Mouse (Mus musculus) frontal cortex, postnatal 25 days (tissue): Measurements from ENCODE around the gene Nudt2.
A peak's percentile ranks its signal among the peaks of the same experiment; 100 is the strongest.
"Not testable (repeated sequence)": the region's sequence is repeated elsewhere in the genome, so short reads cannot be mapped to it uniquely, and the experiment has no call there.

Experiments used
- DNase-seq, 2 experiments: peaks; one replicate each; pipeline ENCODE4 v3.0.0; 2022; ENCODE audit warnings: low spot score in 2 of 2

The Nudt2 gene

DNA sequence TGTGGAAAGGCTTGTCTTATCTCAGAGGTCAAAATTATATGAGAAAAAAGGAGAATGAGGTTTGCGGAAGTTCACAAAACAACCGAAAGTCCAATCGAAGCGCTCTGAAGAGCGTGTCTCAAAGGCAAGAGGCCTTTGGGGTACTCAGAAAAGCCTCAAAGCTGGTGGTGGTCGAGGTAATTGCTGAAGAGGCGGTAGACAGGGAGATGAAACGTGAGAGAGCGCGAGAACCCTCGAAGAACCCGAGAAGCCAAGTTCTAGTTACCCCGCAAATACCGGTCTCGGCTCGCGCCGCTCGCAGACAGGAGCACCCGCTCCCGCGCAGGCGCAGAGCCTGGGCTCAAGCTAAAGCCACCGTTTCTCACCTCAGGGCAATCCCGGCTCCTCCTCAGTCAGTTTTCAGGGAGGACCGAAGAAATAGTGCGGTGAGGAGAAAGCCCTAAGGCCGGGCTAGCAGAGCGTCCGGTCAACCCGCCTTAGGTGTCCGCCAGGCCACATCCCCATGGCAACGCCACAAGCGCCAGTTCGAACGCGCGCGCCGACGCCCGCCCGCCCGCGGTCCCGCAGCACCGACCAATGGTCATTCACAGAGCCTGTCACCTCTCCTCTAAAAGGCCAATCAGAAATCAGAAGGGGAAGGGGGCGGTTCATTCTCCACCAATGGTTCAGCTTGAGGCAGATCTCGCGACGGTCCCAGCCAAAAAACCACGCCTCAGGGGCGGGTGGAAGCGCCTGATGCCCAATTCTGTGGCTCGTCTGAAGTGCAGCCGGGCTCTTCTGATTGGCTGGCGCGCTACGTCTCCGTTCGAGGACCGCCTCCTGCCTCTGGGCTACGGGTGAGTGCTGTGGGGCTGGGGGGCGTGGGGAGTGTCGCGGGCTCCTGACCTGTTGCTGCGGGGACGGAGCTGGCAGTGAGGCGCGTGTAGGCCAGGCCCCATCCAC lies at the start of gene Nudt2, which contains the start of gene Kif24:
Gene Nudt2, plus strand, starts transcription at position 807 of the 942 bp plus-strand sequence.
Gene Kif24, minus strand, starts transcription at position 543 of the 942 bp plus-strand sequence.
- peak; percentile 90 to 97 for DNase-seq

DNA sequence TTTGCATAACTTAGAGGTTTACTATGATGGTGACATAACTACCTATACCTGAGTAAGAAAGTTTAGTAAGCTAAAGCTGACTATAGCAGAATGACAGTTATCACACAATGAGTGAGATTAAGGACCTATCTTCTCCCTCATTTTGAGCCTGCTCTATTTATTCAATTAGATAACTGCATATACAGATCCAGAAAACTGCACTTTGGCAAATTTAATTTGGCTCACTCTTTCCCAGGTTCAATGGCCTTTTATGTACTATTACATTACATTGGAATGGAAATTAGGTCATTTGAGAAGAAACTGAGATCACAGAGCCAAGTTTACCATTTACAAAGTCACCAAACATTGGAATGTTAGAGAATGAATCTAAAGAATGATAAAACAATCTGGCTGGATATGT lies 48.0 kb upstream of the Nudt2 start:
- DNase-seq: no peak

DNA sequence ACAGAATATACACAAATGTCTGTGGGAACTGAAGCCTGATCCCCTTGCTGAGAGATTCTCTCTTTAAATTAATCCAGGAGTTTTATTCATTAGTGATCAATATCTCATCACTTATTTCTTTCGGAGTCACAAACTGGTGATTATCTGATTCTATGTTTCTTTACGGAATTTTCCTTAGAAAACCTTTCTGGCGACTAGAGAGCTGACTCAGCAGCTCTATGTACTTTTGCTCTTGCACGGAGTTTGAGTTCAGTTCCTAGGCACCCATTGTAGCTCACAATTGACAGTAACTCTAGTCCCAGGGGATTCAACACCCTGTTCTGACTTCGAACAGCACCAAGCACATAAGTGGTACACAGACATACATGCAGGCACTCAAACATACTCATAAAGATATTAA lies 26.0 kb upstream of the Nudt2 start:
- no peak for DNase-seq

DNA sequence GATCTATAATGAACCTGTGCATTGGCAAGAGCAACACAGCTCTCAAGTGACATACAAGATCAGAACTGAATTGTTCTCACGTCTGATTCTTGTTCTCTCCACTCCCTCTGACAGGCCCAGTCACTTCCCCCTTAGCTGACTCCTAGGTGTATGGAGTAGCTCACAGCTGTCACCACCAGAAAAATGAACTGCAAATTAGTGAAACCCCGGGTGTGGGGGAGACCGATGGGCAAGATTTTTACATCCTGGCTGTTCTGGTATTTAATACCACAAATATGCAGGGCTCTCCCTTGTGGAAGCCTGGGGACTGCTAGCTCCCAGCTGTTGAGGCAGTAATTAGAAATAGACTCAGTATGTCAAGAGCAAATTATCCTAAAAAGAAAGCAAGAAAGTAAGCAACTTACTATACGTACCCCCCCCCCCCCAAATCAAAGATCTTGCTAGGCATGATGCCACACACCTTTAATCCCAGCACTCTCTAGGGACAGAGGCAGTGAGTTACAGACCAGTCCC lies 22.1 kb upstream of the Nudt2 start:
- no peak for DNase-seq

DNA sequence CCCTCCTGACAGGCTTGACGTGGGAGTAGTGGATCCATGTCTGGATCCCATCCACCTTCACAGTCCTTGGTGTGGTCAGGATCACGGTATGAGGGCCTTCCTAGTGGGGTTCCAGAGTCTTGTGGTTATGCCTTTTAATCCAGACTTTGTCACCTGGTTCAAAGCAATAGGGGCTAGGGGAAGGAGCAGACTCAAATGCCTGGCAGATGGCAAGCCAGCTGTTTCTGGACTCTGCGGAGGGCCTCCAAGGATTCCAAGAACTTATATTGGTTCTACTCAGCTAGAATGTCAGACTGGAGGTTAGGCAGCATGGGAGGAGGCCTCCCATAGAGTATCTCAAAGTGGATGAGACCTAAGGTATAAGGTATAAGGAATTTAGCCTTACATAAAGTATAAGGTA lies 17.4 kb upstream of the Nudt2 start:
- DNase-seq: no peak

DNA sequence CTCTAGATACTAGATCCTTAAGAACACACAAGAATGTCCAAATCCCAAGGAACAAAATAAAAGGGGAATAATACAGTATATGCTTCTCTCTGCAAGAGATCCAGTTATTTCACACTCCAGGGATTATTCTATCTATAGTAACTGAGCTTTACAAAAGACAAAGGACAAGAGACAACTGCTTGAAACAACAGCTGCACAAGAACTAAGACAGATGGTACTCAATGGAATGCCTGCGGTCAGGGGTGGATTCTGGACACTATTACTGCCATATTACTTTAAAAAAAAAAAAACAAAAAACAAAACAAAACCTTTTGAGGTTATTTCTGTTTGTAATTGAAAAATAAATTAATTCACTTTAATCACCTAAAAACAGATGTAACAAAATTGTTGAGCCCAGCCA lies 4.3 kb upstream of the Nudt2 start:
- no peak for DNase-seq

DNA sequence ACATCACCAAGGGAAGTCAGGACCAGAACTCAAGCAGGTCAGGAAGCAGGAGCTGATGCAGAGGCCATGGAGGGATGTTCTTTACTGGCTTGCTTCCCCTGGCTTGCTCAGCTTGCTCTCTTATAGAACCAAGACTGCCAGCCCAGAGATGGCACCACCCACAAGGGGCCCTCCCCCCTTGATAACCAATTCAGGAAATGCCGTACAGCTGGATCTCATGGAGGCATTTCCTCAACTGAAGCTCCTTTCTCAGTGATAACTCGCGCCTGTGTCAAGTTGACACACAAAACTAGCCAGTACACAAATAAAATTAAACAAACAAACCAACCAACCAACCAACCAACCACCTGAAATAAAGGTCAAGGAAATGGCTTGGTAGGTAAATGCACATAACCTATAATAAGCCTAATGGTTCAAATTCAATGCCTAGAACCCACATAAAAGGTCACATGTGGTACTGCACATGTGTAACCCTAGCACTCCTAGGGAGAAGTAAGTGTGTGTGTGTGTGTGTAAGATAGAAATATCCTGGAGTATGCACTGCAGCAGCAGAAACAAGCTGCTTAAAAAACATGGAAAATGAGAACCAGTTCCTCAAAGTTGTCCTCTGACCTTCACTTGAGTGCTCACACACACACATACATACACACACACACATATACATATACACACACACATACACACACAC lies 1.8 kb upstream of the Nudt2 start:
- not testable (repeated sequence) for DNase-seq

DNA sequence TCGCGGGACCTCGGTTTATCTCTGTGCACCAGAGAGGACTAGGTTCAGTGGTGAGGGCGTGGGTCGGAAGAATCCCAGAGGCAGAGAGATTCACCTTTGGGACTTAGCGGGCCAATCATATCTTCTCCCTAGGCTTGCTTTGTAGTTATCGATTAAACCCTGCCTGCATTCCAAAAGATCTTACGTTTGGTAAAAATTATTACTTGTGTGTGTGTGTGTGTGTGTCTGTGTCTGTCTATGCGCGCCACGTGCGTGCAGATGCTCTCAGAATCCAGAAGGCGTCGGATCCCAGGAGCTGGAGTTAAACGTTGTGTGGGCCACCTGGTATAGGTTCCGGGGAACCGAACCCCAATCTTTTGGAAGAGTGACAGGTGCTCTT lies 325 bp downstream of the Nudt2 start:
- no peak for DNase-seq

DNA sequence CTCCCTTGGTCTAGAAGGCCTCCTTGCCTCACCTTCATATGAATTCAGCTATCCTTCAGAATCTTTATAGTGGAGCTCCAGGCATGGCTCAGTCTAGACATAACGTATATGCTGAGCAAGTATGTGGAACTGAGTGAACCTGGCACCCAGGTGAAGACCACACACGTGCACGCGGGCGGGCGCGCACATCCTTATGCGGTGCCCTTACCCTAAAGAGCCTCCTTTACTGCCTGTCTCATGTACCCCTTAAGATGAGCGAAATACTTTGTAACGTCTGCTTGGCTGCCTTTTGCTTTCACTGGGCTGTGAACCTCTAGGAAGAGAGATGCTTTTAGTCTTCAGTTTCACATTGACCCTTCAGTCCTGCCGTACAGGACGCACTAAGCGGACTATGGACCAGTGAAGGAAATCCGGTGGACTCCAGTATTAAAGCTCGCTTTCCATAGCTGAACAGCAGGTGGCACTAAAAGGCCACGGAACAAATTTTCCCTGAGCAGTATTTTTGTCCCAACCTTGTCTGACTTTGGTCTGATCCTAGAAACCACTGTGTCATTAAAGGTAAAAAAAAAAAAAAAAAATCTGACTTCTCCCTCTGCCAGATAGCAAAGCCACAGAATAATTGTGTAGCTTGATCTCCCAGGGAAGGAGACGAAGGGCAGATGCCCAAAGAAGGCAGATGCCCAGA lies 3.6 kb downstream of the Nudt2 start:
- peak; percentile 47 to 62 for DNase-seq

DNA sequence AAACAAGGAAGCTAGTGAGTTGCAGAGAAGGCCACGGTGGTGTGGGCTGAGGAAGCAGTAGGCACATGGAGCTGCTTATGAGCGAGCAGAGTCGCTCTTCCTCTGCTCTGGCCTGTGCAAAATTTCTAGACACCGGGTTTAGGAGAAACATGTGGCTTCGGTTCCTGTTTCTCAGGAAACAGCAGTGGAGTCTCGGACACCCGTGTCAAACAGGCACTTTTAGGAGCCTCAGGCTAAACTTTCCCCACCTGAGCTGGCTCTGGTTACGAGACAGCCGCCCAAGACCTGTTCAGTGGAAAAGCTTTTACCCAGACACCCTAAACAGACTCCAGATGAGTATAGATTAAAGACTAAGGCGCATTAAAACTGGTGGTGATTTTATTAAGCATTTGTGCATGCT lies 4.2 kb downstream of the Nudt2 start:
- no peak for DNase-seq

DNA sequence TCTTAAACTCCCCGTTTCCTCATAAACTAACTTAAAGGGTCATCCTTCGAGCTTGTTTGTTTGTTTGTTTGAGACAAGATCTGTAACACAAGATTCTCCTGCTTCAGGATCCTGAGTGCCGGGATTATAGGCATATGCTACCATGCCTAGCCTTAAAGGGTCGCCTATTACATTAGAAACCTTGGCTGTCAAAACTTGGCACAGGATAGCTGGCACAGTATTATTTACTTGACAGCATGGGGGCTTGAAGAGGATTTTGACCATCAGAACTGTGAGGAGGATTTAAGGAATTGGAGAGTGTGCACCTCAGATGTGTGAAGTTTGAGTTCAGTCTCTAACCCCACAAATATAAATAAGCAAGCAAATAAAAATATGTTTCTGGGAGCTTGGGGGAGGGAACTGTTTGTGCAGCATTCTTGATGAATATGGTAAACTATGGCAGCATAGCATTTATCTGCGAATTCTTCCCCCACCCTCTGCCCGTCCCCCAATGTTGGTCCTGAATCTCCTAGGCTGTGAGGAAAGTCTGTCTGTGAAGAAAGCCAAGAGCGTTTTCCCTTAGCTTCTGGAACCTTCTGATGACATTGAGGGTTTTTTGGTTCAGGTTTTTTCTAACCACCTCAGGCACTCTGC lies 5.2 kb downstream of the Nudt2 start:
- DNase-seq: no peak

DNA sequence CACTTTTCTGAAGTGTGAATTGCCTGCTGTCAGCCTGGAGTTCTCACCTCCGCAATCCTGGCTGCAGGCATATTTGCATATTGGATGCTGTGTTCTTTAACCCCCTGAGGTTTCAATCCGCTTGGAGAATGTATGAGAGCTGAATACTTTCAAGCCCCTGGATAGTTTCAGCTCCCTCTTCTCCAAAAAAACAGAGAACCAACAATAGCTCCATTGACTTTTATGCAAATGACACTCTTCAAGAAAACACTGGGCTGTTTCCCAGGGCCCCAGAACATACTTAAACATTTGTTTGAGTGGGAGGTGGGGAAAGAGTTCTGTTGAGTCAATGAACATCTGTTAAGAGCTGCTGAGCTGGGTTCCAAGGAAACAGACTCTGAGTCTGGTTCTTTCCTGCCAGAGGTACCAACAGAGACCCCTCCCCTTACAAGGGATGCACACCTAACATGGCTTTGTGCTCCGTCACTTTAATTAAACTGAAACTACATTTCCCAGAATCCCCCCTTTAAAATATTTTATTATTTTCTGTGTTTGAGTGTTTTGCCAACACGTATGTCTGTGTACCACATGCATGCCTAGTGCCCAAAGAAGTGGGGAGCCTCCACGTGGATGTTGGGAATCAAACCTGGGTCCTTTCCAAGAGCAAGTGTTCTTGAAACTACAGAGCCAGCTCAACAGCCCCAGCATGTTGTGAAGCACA lies 5.9 kb downstream of the Nudt2 start:
- DNase-seq: peak in 1 of 2 experiments; percentile 46

DNA sequence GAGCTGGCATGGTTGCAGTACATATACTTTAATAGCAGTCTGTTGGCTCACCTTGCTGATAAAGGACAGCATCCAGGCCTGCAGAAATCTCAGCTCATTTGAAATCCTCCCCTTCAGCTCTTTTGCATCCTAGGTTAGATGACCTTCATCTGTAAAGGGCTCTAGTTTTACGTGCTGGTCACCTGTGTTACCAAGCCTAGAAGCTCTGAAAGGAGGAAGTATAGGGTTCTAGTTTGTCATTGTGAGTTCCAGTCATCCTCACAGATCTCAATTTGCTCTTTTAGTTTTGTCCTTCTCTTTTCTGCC lies 6.4 kb downstream of the Nudt2 start:
- no peak for DNase-seq

DNA sequence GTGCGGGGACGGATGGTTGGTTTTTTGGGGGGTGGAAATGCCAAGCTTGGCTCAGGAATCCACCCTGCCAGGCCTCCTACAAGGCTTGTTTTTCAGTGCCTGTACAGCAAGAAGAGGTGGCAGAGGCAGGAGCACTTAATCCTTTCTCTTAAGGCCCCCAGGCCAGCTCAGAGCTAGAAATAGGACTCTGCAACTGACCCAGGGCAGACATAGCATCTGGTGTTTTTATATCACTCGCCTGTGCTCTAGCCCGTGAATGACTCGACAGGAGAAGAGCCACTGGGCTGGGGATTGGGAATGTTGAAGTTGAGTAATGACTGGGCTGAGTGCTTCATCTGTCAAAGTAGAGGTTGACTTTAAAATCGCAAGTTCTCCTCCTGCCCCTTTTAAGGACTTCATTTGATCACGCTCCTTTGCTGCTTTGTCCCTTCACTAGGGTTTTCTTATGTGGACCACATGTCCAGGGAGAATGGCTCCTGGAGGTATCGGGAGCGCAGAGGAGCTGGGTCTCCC lies 12.8 kb downstream of the Nudt2 start:
- no peak for DNase-seq

DNA sequence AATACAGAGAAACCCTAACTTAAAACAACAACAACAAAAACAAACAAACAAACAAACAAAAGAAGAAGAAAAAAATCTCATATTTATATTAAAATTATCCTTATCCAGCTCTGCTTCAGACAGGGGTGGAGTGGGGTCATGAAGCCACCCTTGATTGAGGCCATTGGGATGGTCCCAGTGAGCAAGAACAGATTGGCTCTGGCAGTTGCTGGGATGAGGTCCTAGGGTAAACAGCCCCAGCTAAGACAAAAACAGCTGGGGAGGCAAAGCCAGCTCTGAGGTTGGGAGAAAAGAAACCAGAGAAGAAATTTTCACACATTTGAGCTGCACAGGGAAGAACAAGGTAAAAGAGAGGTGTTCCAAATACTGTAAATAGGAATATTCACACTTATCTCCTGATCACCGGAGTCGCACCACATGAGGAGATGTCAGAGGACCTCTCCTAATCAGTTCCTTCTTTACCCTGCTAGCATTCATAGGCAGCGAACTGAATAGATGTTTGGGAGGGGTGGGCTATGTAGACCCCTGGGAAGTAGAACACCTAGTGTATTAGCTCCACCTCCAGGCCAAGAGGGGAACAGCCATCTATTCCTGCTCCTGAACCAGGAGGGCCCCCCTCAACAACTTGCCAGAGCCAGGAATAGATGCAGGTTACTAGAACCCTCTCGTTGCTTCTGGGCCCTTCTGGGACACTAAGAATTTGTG lies 14.0 kb downstream of the Nudt2 start:
- no peak for DNase-seq

DNA sequence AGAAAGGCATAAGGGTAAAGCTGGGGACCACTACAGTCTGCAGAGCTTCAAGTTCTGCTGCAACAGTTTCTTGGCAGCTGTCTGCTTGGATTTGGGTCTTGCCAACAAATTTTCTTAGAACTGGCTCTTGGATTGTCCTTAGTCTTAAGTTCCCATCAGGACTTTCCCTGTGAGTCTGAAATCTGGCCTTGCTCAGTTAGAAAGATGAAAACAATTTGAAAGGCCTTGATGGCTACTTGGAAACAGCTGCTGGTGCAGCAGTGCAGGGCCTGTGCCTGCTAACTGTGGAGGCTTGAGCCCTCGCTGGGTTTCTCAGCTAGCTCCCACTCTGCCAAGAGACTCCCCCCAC lies 14.5 kb downstream of the Nudt2 start:
- no peak for DNase-seq

DNA sequence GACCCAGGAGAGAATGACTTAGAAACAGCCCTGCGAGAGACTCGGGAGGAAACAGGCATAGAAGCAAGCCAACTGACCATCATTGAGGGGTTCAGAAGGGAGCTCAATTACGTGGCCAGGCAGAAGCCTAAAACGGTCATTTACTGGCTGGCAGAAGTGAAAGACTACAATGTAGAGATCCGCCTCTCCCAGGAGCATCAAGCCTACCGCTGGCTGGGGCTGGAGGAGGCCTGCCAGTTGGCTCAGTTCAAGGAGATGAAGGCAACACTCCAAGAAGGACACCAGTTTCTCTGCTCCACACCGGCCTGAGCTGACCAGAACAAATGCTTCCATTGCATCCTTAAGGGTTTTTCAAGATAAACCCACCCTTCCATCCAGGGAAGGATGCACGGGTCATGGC lies 15.3 kb downstream of the Nudt2 start:
- DNase-seq: no peak

DNA sequence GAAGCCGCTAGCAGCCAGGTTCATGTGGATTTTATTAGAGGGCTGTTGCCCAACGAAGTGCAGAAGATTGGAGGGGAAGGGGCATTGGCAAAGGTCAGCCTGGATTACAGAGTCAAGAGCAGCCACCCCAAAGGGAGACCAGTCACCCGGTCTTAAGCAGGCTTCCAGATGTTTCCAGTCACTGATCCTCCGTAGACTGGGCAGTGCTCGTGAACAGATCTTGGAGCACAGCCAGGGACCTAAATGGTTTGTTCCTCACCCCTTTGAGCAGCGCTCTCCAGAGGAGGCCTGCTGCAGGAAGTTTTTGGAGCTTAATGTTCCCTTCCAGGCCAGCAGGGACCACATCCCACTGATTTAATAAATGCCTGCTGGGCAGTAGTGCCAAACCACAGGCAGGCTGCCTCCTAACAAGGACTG lies 16.7 kb downstream of the Nudt2 start:
- DNase-seq: no peak

DNA sequence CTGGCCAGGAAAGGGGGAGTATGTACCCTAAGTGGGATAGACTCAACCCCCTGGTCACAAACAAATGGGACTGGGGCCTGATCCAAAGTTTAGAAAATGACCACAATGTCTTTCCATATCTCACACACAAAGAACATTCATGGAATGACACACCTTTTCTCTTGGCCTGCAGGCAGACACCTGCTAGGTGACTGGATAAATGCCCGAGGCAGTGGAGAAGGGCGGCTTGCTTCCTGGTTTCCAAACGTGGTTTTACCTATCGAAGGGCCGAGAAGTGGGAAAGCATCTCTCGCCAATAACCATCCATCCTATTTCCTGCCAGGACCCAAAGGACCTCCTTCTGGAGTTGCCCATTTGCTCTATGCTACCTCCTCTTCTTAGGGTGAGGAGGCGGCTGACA lies 28.0 kb downstream of the Nudt2 start:
- DNase-seq: no peak

DNA sequence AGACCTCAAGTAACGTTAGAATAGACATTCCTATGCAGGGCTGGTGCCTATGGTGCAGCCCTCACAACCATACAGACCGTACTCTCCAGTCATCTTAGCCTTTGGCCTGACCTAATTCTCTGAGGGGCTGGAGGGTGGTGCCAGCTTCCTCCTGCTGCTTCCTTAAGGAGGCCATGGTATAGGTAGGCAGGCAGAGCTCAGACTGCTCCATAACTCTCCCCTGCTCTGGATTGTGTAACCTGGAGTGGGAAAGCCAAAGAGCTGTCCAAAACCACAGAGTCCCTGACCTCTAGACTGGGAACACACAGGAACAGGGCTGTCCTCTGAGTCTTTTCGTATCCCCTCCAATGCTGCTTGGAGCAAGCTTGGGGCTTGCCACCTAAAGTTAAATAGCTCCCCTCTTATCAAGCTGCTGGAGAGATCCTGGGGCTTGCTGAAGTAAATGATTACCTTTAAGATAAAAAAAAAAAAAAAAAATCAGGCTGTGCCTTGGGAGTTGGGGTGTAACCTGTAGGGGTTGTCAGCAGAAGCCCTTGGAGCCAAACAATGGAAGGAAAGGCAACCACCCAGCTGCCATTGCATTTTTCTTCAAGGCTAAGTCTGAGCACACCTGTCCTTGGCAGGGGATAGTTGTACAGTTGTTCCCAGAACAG lies 28.6 kb downstream of the Nudt2 start:
- no peak for DNase-seq
